Mouse (Mus musculus) embryonic facial prominence, embryonic 11.5 days (tissue): ENCODE data around the gene Lfng. TPM values are rescaled to one million over a fixed set of nuclear protein-coding genes. Genes with fewer than 3 reads are reported as not detected.

ENCODE experiments used
- polyA plus RNA-seq: library from polyadenylated mRNA; unstranded; fragments of >200 nt; fragmentation: Nextera tagmentation; extraction: Ambion mirVana; gene quantifications from 2 replicates; pipeline ENCODE4 v1.2.1, GENCODE M21; 2014

The Lfng gene
- polyA plus RNA-seq, 1 experiment from 2014 or later, result 13.3 TPM

Other genes starting within 250 kb of the Lfng start
- 6.9 and 7.4 TPM in 2 replicates for gene Snx8, start 218.1 kb upstream of the Lfng start, polyA plus RNA-seq
- 210 and 215 TPM in 2 replicates for gene Eif3b, start 188.0 kb upstream of the Lfng start, polyA plus RNA-seq
- gene Gm4869, start 161.7 kb upstream of the Lfng start, polyA plus RNA-seq, result 0.07 TPM in 1 of 2 replicates, not detected in the other
- 8.8 and 9.5 TPM in 2 replicates for gene Chst12, start 101.8 kb upstream of the Lfng start, polyA plus RNA-seq
- 0.36 and 0.63 TPM in 2 replicates for gene Grifin, start 42.2 kb upstream of the Lfng start, polyA plus RNA-seq
- 42.5 and 42.8 TPM in 2 replicates for gene Ttyh3, start 41.7 kb downstream of the Lfng start, polyA plus RNA-seq
- 13.5 and 16.5 TPM in 2 replicates for gene Iqce, start 95.1 kb downstream of the Lfng start, polyA plus RNA-seq
- 8.8 and 10.3 TPM in 2 replicates for gene Brat1, start 97.7 kb downstream of the Lfng start, polyA plus RNA-seq
- 0.61 and 0.76 TPM in 2 replicates for gene Amz1, start 116.8 kb downstream of the Lfng start, polyA plus RNA-seq
- 26.7 and 46.8 TPM in 2 replicates for gene Gna12, start 223.1 kb downstream of the Lfng start, polyA plus RNA-seq